Mouse (Mus musculus): ENCODE measurements around the gene Hnrnpc.

DNA sequence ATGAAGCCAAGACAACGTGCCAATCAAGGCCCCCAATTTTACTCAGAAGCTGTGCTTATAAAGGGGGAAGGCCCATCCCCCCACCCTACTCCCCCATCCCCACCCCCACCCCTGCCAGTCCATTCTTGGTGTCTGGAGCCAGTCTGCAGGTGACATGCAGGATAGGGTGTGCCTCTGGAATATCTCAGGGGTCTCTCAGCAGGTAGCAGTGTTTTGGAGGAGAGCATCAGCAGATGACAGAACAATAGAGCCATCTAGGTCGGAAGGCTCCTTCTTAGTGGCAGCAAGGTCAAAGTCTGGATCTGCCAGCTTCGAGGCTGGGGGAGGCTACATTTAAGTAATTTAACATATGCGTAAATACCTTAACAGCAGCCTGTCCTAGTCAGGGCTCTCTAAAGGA lies 37.7 kb downstream of the Hnrnpc start:
- TF ChIP-seq CTCF (IDR thresholded peaks at IDR 0.05; ENCODE audit: low read depth): no peak
- no peak for TF ChIP-seq EP300 (IDR thresholded peaks at IDR 0.05; ENCODE audit: low read depth)

Measured in liver, embryonic 14.5 days (tissue).